Mouse (Mus musculus): ENCODE measurements around the gene Gpi1. TPM values are rescaled to one million over a fixed set of nuclear protein-coding genes. Genes with fewer than 3 reads are reported as not detected.
"Not testable (repeated sequence)": the region's sequence is repeated elsewhere in the genome, so short reads cannot be mapped to it uniquely, and the experiment has no call there.

Gene Gpi1
- total RNA-seq, 2 experiments from 2014 or later = 773 to 815 TPM

DNA sequence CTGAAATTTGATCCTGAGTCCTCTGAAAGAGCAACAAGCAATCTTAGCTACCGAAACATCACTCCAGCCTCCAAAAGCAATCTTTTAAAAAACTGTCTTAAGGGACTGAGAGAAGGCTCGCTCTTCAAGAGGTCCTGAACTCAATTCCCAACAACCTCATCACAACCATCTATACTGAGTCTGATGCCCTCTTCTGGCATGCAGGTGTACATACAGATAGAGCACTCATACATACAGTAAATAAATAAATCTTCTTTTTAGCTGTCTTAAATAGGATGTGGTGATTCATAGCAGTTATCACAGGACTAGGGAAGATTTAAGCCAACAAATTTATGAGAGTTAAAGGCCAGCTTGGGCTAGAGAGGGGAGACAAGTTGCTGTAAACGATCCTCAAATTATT, 34.5 kb downstream of the Gpi1 start:
- no peak for ATAC-seq (replicated peaks; ENCODE audit: poor library complexity, severe bottlenecking)

DNA sequence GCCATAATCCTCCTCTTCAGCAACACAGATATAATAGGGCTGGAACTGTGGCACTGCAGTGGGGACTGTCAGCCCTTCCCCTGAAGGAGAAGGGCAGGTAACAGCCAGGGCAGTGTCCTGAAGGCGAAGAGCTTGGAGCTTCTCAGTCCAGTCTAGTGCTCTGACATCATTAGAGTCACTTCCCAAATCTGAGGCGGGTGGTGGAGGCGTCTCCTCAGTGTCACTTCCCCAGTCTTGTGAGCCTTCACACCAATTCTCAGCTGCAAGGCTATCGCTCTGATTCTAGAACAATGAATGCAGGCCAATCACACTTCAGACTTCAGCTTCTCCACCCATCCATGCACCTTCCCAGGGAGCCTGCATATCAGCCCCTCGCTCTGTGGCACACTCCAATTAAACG, 37.3 kb downstream of the Gpi1 start:
- ATAC-seq (replicated peaks; ENCODE audit: poor library complexity, severe bottlenecking) = peak; percentile 70

DNA sequence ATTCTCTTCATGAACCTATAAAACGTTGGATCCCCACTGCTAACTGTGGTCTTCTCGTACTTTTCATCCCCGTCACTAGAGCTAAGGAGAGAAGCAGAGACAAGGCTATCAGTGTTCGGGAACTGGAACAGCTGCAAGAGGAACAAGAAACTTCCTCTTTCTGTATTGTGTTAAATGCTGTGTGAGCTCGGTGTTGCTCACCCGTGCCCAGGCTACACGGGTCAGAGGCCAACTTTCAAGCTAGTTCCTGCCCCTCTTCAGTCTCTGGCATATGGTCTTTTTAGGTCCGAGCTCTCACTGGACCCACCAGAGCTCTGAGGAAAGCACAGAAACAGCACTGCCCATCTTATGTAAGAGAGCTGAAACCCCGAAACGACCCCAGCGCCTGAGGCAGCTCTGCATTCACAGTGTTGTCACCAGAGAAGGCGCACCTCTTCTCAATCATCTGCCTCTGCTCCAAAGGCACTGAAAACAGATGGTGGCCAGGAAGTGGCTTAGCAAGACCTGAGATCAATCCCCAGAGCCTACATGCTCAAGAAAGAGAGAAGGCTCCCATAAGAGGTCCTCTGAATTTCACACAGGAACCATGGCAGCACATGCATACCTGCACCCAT, 40.7 kb downstream of the Gpi1 start:
- ATAC-seq (replicated peaks; ENCODE audit: poor library complexity, severe bottlenecking) = peak; percentile 88

DNA sequence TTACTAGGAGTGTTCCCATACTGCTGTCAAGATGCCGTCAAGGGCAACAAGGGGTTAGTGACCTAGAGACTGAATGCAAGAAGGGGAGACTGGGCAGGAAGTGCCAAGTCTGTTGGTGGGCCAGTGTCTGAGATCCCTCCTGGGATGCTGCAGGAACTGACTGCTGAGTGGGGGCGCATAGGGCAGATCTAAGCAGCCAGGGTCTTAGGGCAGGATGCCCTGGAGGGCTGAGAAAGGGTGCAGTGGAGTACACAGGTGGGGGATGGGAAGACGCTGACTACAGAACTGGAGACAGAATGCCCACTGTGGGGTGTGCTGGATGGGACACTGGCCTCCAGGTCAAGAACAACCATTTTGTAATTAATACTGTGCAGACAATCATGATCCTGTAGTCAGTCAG, 46.3 kb downstream of the Gpi1 start:
- no peak for ATAC-seq (replicated peaks; ENCODE audit: poor library complexity, severe bottlenecking)

DNA sequence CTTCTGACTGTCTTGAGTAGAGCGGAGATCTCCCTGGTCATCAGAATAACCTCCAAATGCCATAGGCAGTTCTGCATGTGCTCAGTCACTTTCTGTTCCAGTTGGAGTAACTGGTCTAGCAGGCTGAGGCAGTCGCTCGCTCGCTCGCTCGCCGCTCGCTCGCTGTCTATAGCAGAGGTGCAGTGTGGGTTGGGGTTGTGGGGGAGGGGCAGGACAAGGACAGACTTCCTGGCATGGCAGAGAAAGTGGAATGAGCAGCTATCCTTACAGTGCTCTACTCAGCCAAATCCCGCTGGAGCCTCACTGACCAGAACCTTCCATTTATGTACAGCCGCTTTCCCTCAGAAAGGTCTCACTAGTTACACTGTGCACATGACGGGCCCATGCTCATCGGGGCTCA, 46.8 kb downstream of the Gpi1 start:
- no peak for ATAC-seq (replicated peaks; ENCODE audit: poor library complexity, severe bottlenecking)

DNA sequence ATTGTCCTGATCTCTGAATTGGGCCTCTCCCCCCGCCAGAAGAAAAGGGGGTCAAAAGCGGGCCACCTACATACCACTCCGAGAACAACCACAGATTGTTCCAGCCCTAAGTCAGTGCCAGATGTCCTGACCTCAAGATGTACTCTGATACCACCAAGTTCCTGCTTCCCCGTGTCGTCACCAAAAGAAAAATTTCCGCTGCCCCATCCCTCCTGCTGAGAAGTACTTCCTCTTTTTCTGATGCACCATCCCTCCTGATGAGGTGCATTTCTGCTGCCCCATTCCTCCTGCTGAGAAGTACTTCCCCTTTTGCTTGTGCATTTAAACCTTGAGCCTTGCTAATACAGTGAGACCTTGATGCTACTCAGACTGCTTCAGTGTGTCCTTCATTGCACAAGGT, 53.9 kb downstream of the Gpi1 start:
- not testable (repeated sequence) for ATAC-seq (replicated peaks; ENCODE audit: poor library complexity, severe bottlenecking)

DNA sequence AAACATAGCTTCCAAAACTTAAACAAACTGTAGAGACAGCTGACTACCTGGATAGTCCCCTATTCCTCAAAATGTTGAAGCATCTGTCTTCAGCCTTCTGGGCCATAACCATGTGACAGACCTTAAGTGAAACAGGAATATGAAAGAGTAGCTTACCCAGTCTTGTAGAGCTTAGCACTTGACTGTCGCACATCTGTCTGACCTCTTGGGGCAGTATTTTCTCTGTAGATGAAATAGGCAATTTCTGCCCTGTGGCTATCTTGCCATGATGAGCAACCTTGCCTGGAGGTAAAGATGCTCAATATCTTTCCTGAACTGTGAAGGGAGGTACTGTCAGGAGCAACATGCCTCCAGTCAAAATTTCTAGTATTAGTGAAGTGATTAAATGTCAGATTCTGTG, 57.9 kb downstream of the Gpi1 start:
- no peak for ATAC-seq (replicated peaks; ENCODE audit: poor library complexity, severe bottlenecking)

DNA sequence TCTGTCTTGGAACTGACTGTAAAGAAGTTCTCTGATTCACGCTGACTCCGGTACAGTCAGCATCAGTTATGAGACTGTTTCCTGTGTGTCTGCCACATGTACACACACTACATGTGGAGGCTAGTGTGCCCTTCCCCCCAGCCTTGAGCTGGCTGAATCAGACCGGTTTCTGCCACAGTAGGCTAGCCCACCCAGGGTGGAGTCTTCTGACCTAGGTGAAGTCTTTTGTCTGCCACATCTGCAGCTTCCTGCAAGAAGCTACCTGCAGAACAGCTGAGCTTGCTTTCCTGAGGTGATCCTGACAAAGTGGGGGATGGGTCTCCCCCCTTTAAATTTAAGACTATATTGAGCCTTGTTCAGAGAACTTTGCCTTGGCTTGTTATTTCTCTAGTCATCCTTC, 60.7 kb downstream of the Gpi1 start, which contains the start of gene Uba2:
Gene Uba2, minus strand, starts transcription at position 146 of the 400 bp plus-strand sequence.
- no peak for ATAC-seq (replicated peaks; ENCODE audit: poor library complexity, severe bottlenecking)

DNA sequence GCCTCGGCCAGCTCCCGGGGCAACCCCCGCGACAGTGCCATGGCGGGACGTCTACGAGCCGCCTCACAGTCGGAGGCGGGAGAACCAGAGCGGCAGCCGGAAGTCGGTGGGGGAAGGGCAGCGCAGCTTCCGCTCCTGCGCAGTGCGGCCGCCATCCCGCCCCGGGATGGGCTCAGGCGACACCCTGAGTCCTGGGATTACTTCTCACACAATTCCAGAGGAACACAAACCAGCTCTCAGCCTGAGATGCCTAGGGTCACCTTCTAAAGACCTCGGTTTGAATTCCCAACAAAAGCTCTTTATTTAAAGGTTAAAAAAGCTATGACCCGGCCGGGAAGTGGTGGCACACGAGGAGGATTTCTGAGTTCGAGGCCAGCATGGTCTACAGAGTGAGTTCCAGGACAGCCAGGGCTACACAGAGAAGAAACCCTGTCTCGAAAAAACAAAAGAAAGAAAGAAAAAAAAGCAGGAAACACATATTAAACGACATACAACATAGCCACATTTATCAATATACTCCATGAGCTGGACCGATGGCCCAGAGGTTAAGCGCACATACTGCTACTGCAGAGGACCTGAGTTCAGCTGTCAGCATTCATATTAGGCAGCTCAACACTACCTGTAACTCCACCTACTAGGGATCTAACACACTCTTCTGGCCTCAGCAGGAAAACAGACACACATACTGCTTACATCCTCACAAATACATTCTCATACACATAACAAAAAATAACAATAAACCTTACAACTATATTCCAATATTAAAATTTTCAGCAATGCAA, 61.5 kb downstream of the Gpi1 start:
- peak; percentile 95 for ATAC-seq (replicated peaks; ENCODE audit: poor library complexity, severe bottlenecking)

DNA sequence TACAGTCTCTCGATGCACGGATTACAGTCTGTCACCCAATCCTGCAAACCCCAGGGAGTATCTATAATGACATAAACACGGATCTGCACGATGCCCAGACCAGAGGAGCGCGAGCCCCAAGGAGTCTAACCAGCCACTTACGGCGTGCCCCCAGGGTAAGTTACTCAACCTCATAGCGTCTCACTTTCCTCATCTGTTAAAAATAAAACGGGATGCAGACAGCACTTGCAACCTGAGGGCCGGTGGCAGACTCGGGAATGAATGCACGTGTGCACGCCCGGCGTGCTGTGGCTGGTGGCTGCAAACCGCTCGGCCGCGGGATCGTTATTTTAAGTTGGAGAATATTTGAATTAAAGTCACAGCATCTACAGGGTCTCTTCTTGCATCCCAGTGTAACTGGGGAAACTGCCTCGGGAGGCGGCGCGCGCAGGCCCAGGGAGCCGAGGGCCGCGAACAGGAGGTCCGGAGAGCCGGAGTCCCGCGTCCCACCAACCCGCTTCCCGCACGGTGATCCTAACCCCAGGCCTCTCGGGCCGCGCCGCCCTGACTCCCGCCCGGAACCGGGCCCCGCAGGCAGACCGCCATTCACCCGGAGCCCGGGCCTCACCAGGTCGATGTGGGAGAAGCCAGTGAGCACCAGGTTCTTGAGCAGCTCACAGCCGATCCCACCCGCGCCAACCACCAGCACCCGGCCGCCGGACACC, 62.2 kb downstream of the Gpi1 start:
- peak; percentile 47 for ATAC-seq (replicated peaks; ENCODE audit: poor library complexity, severe bottlenecking)

DNA sequence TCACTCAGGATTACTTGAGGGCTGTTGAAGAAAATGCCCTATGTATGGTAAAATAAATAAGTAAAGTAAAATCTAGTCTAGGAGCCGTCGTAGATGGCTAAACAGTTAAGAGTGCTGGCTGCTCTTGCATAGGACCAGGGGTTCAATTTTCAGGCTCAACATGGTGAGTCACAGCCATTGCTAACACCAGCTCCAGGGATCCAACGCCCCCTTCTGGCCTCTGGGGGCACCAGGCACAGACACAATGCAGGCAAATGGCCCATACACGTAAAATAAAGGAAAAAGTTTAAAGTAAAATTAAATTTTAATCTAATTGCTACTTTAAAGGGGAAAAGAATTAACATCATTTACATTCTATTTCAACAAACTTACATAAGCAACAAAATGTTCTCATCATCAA, 63.3 kb downstream of the Gpi1 start:
- ATAC-seq (replicated peaks; ENCODE audit: poor library complexity, severe bottlenecking) = peak; percentile 55

DNA sequence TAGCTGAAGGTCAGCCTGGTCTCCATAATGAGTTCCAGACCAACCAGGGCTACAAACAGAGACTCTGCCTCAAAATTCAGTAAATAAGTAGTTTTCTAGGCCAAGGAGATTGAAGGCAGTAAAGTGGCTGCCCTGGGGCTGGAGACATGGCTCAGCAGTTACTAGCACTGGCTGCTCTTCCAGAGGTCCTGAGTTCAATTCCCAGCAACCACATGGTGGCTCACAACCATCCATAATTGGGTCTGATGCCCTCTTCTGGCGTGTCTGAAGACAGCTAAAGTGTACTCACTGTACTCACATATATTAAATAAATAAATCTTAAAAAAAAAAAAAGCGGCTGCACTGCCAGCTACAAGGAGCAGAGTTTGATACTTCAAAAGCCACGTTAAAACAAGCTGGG, 64.1 kb downstream of the Gpi1 start:
- ATAC-seq (replicated peaks; ENCODE audit: poor library complexity, severe bottlenecking) = no peak

DNA sequence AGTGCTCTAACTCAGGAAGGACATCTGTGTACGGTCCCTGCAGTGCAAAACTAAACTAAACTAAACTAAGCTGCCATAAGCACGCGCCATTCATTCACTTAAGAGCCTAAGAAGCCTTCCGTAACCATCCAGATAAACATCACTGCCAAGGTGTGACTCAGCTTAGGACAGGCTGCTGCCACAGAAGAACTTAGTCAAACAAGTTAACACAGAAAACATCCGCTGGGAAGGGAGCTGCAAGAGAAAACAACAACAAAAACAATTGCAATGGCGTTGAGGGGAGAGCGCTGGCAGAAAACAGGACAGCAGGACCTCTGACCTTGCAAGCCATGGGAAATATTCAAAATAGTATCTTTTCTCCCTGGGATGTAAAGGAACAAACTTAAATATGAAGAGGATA, 65.5 kb downstream of the Gpi1 start:
- no peak for ATAC-seq (replicated peaks; ENCODE audit: poor library complexity, severe bottlenecking)

DNA sequence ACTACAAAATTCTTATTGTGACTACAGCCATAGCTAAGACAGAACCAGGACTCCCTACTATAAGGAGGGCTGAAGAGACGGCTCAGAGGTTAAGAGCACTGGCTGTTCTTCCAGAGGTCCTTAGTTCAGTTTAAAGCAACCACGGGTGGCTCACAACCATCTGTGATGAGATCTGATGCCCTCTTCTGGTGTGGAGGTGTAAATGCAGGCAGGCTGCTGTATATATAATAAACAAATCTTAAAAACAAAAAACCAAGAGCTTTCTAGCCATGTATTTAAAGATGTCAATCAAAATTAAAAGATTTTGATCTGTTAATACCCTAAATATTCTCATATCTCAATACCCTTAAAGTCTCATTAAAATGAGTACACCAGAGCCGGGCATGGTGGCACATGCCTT, 71.0 kb downstream of the Gpi1 start:
- no peak for ATAC-seq (replicated peaks; ENCODE audit: poor library complexity, severe bottlenecking)

DNA sequence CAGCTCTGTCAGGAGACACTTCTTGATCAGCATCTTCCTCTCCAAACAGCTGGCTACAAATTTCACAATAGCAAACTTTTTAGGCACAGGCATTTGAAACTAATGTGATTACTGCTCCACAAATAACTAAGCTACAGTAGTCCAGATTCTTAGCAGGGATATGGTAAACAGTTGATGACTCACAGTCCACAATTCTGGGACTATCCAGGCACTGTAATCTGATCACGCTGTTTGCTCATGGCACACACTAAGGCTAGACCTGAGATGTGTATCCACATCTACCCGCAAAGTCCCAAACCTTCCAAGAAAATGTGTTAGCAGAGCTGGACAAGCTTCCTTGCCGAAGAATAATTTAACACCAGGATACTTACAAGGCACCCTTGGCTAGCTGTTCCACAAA, 72.1 kb downstream of the Gpi1 start:
- ATAC-seq (replicated peaks; ENCODE audit: poor library complexity, severe bottlenecking) = no peak

Other genes with a start within 250 kb of the Gpi1 start
- not detected in 2 replicates for gene Scgb2b27, start 216.4 kb downstream of the Gpi1 start, total RNA-seq (2014; fragmentation: Nextera tagmentation)
- not detected in 2 replicates for gene Scgb2b27, start 216.4 kb downstream of the Gpi1 start, total RNA-seq (2017)
- gene Scgb1b27, start 208.9 kb downstream of the Gpi1 start, total RNA-seq (2014; fragmentation: Nextera tagmentation) = not detected in 2 replicates
- not detected in 2 replicates for gene Scgb1b27, start 208.9 kb downstream of the Gpi1 start, total RNA-seq (2017)
- gene Scgb1b30, start 134.9 kb downstream of the Gpi1 start, total RNA-seq (2014; fragmentation: Nextera tagmentation) = not detected in 2 replicates
- not detected in 2 replicates for gene Scgb1b30, start 134.9 kb downstream of the Gpi1 start, total RNA-seq (2017)
- gene Wtip, start 97.1 kb downstream of the Gpi1 start, total RNA-seq (2014; fragmentation: Nextera tagmentation) = not detected in 2 replicates
- gene Wtip, start 97.1 kb downstream of the Gpi1 start, total RNA-seq (2017) = 0.09 and 0.26 TPM in 2 replicates
- gene Uba2, start 60.7 kb downstream of the Gpi1 start, total RNA-seq (2014; fragmentation: Nextera tagmentation) = 150 and 160 TPM in 2 replicates
- 207 and 213 TPM in 2 replicates for gene Uba2, start 60.7 kb downstream of the Gpi1 start, total RNA-seq (2017)
- 32.8 and 40.4 TPM in 2 replicates for gene Pdcd2l, start 33.7 kb downstream of the Gpi1 start, total RNA-seq (2014; fragmentation: Nextera tagmentation)
- gene Pdcd2l, start 33.7 kb downstream of the Gpi1 start, total RNA-seq (2017) = 18.3 and 39.8 TPM in 2 replicates
- gene Gm6096, start 20.7 kb upstream of the Gpi1 start, total RNA-seq (2014; fragmentation: Nextera tagmentation) = not detected in 2 replicates
- gene Gm6096, start 20.7 kb upstream of the Gpi1 start, total RNA-seq (2017) = not detected in 2 replicates
- 7.2 and 10.5 TPM in 2 replicates for gene 4931406P16Rik, start 83.2 kb upstream of the Gpi1 start, total RNA-seq (2014; fragmentation: Nextera tagmentation)
- 9.2 and 12.5 TPM in 2 replicates for gene 4931406P16Rik, start 83.2 kb upstream of the Gpi1 start, total RNA-seq (2017)
- gene Lsm14a, start 163.0 kb upstream of the Gpi1 start, total RNA-seq (2014; fragmentation: Nextera tagmentation) = 77.6 and 92.1 TPM in 2 replicates
- gene Lsm14a, start 163.0 kb upstream of the Gpi1 start, total RNA-seq (2017) = 53.5 and 64.4 TPM in 2 replicates

Data from granulocyte monocyte progenitor cell, adult 5-6 weeks (primary cell).